Mouse (Mus musculus) gastrocnemius, postnatal 36 days (tissue): Measurements from ENCODE around the gene Vmn1r42. TPM values are rescaled to one million over a fixed set of nuclear protein-coding genes. Genes with fewer than 3 reads are reported as not detected.
"Not testable (repeated sequence)": the region's sequence is repeated elsewhere in the genome, so short reads cannot be mapped to it uniquely, and the experiment has no call there.

Experiments
- DNase-seq, 2 experiments: peaks; one replicate each; pipeline ENCODE4 v3.0.0; 2022
- intact Hi-C: fragments of 180-260 bp; cut with DNase I; formaldehyde crosslinking; loops from one replicate; pipeline ENCODE4 v1.15.1; 2025
- long read RNA-seq, 2 experiments: library from polyadenylated mRNA; stranded (forward); transcript quantifications; one replicate each; pipeline ENCODE4 v2.0.0; 2021
- total RNA-seq, 2 experiments: library from RNA; stranded (reverse); gene quantifications; 2 replicates each; pipeline ENCODE4 v1.2.3; 2021

Gene Vmn1r42
- not detected for total RNA-seq
- long read RNA-seq, experiment 1 = 0 reads
- long read RNA-seq, experiment 2 = 0 reads

- intact Hi-C loops = not testable (repeated sequence)
These were observed at the start of gene Vmn1r42, which contains the start of gene Vmn1r43 for GRCm38 (mm10) chr6:89876313-89876712. TSS of gene Vmn1r42 (minus strand) at chr6:89876413. TSS of gene Vmn1r43 (minus strand) at chr6:89876413.

GRCm38 (mm10) chr6:89883812-89884211 lies 7.6 kb upstream of the Vmn1r42 start:
- DNase-seq = no peak
- intact Hi-C loops = no loop called here

More at GRCm38 (mm10) chr6:89876313-89876712, at the start of gene Vmn1r42, which contains the start of gene Vmn1r43:
- not testable (repeated sequence) for DNase-seq

- intact Hi-C loops = no loop called here
- no peak for DNase-seq
These were observed 7.1 kb upstream of the Vmn1r42 start, which contains the start of gene Vmn1r44 for GRCm38 (mm10) chr6:89883360-89883759. TSS of gene Vmn1r44 (plus strand) at chr6:89883660.

- intact Hi-C loops = no loop called here
- no peak for DNase-seq
These were observed 4.7 kb upstream of the Vmn1r42 start for GRCm38 (mm10) chr6:89880867-89881266.

- DNase-seq = no peak
- intact Hi-C loops = no loop called here
These were observed 750 bp upstream of the Vmn1r42 start for GRCm38 (mm10) chr6:89876963-89877362.

GRCm38 (mm10) chr6:89867976-89868375 lies 8.2 kb downstream of the Vmn1r42 start:
- no peak for DNase-seq
- intact Hi-C loops = no loop called here

- intact Hi-C loops = no loop called here
- no peak for DNase-seq
These were observed 8.9 kb downstream of the Vmn1r42 start for GRCm38 (mm10) chr6:89867276-89867675.

GRCm38 (mm10) chr6:89863792-89864191 lies 12.4 kb downstream of the Vmn1r42 start:
- DNase-seq = no peak
- intact Hi-C loops = no loop called here

- intact Hi-C loops = no loop called here
- DNase-seq = no peak
These were observed 16.4 kb downstream of the Vmn1r42 start for GRCm38 (mm10) chr6:89859839-89860238.

GRCm38 (mm10) chr6:89857552-89857951 lies 18.7 kb downstream of the Vmn1r42 start:
- intact Hi-C loops = no loop called here

More at GRCm38 (mm10) chr6:89857552-89857951, 18.7 kb downstream of the Vmn1r42 start:
- DNase-seq = no peak

Other genes starting within 250 kb of the Vmn1r42 start
- gene Txnrd3, start 232.4 kb downstream of the Vmn1r42 start, total RNA-seq = 1 to 10 TPM; 4.5 to 4.6 TPM
- gene Vmn1r40, start 168.9 kb downstream of the Vmn1r42 start, total RNA-seq = not detected
- gene Vmn1r41, start 135.6 kb downstream of the Vmn1r42 start, total RNA-seq = not detected
- gene Vmn1r43, start within 50 bp of the Vmn1r42 start, total RNA-seq = not detected
- gene Vmn1r44, start 7.2 kb upstream of the Vmn1r42 start, total RNA-seq = not detected
- gene Vmn1r45, start 64.2 kb upstream of the Vmn1r42 start, total RNA-seq = not detected
- gene Vmn1r46, start 92.9 kb upstream of the Vmn1r42 start, total RNA-seq = not detected
- gene Vmn1r47, start 139.7 kb upstream of the Vmn1r42 start, total RNA-seq = not detected
- gene Vmn1r48, start 160.4 kb upstream of the Vmn1r42 start, total RNA-seq = not detected
- not detected for gene Vmn1r49, start 202.1 kb upstream of the Vmn1r42 start, total RNA-seq
- gene Vmn1r50, start 225.0 kb upstream of the Vmn1r42 start, total RNA-seq = not detected
- not detected for gene Vmn1r51, start 246.2 kb upstream of the Vmn1r42 start, total RNA-seq